Mouse (Mus musculus): Measurements from ENCODE around the gene Sall2. TPM values are rescaled to one million over a fixed set of nuclear protein-coding genes. Genes with fewer than 3 reads are reported as not detected.
"Not testable (repeated sequence)": the region's sequence is repeated elsewhere in the genome, so short reads cannot be mapped to it uniquely, and the experiment has no call there.

The Sall2 gene
- total and polyA plus RNA-seq, 3 experiments, result not detected

- TF ChIP-seq ZC3H11A (IDR thresholded peaks at IDR 0.05; ENCODE audit: low read depth, low read length), result no peak
- TF ChIP-seq MXI1 (IDR thresholded peaks at IDR 0.05; ENCODE audit: low read depth, low read length), result peak; percentile 74
- no peak for TF ChIP-seq ZMIZ1 (IDR thresholded peaks at IDR 0.05; ENCODE audit: low read depth, low read length)
- TF ChIP-seq MEF2A (IDR thresholded peaks at IDR 0.05; ENCODE audit: extremely low read depth, insufficient replicate concordance, low read depth, low read length, poor library complexity, severe bottlenecking), result no peak
- peak; percentile 89 for TF ChIP-seq ELF1 (IDR thresholded peaks at IDR 0.05; ENCODE audit: low read depth, low read length)
- TF ChIP-seq MAFK (IDR thresholded peaks at IDR 0.05; ENCODE audit: borderline replicate concordance, low read depth, low read length), result no peak
- TF ChIP-seq NELFE (IDR thresholded peaks at IDR 0.05; ENCODE audit: low read depth, low read length), result peak; percentile 90
- TF ChIP-seq E2F4 (IDR thresholded peaks at IDR 0.05; ENCODE audit: borderline replicate concordance, low read depth, low read length), result no peak
- TF ChIP-seq KAT2A (conservative IDR thresholded peaks at IDR 0.05; ENCODE audit: low read depth, low read length), result peak; percentile 69; the same call in 1 of the 2 replicates
Measured at GRCm38 (mm10) chr14:52304644-52305271, 23.8 kb downstream of the Sall2 start, which contains the start of gene Mettl3 (continued).

- DNase-seq (ENCODE audit: low read depth, low spot score); H3K9me3 ChIP-seq (replicated peaks; ENCODE audit: insufficient read depth, low read length); H3K27ac ChIP-seq (ENCODE audit: control insufficient read depth, low read depth, low read length); H3K27me3 ChIP-seq (ENCODE audit: control insufficient read depth in 1 of 2, insufficient read depth in 2 of 2, low read length in 2 of 2); H3K9ac ChIP-seq (ENCODE audit: control insufficient read depth, low read depth, low read length, poor library complexity, severe bottlenecking): not testable (repeated sequence)
- Histone ChIP-seq H3K36me3 (ENCODE audit: control insufficient read depth in 1 of 2, insufficient read depth in 2 of 2, low read length in 2 of 2) (peaks cover 10 to 24% of the 10 kb centered on the region in 2 experiments), H3K4me3 (ENCODE audit: control insufficient read depth in 1 of 2, insufficient read depth in 1 of 2, low read depth in 2 of 2, low read length in 2 of 2) (peak overlapping the region in 1 of 2 experiments; percentile 95; a peak in 2 of 4 replicates), H3K4me1 (ENCODE audit: control insufficient read depth in 1 of 2, insufficient read depth in 2 of 2, low read length in 2 of 2) (peaks cover 9 to 13% of the 10 kb centered on the region in 2 experiments), H3K79me2 (ENCODE audit: control insufficient read depth, insufficient read depth, low read length, poor library complexity) (peaks cover 14% of the 10 kb centered on the region)
- TF ChIP-seq CTCF (IDR thresholded peaks at IDR 0.05 in 2 of 3, conservative IDR thresholded peaks at IDR 0.05 in 1 of 3; ENCODE audit: control insufficient read depth in 1 of 3, insufficient read depth in 1 of 3, low read depth in 2 of 3, low read length in 3 of 3, poor library complexity in 1 of 3, severe bottlenecking in 1 of 3) (peak in 1 of 3 experiments; percentile 1; a peak in 1 of 6 replicates), MXI1 (IDR thresholded peaks at IDR 0.05; ENCODE audit: low read depth, low read length) (peak; percentile 27; the same call in 1 of the 2 replicates), TBP (IDR thresholded peaks at IDR 0.05; ENCODE audit: low read depth, low read length) (peak; percentile 93), ZNF384 (IDR thresholded peaks at IDR 0.05; ENCODE audit: low read depth, low read length) (0 out of 2 replicates have a peak, but pooled peaks have one; percentile 19)
Measured at GRCm38 (mm10) chr14:52303517-52303916, 25.0 kb downstream of the Sall2 start.

GRCm38 (mm10) chr14:52295558-52296264 lies 32.9 kb downstream of the Sall2 start:
- DNase-seq (ENCODE audit: low read depth, low spot score), result peak; percentile 61
- TF ChIP-seq RAD21 (IDR thresholded peaks at IDR 0.05; ENCODE audit: low read depth, low read length) (peak; percentile 23), CTCF (IDR thresholded peaks at IDR 0.05 in 2 of 3, conservative IDR thresholded peaks at IDR 0.05 in 1 of 3; ENCODE audit: control insufficient read depth in 1 of 3, insufficient read depth in 1 of 3, low read depth in 2 of 3, low read length in 3 of 3, poor library complexity in 1 of 3, severe bottlenecking in 1 of 3) (peak; percentile 9 to 62 (median 54); a peak in 4 of 6 replicates), NELFE (IDR thresholded peaks at IDR 0.05; ENCODE audit: low read depth, low read length) (no peak), MAFK (IDR thresholded peaks at IDR 0.05; ENCODE audit: borderline replicate concordance, low read depth, low read length) (no peak), SMC3 (IDR thresholded peaks at IDR 0.05; ENCODE audit: low read depth, low read length) (peak; percentile 55), JUND (IDR thresholded peaks at IDR 0.05; ENCODE audit: low read depth, low read length) (no peak)
- H3K36me3 ChIP-seq (ENCODE audit: control insufficient read depth in 1 of 2, insufficient read depth in 2 of 2, low read length in 2 of 2), result peaks cover 0 to 23% of the 10 kb centered on the region in 2 experiments; a peak in 2 of 4 replicates
- H3K9ac ChIP-seq (ENCODE audit: control insufficient read depth, low read depth, low read length, poor library complexity, severe bottlenecking), result no peak overlapping the region
- no peaks in the 10 kb centered on the region; the same call in 1 of the 2 replicates for H3K79me2 ChIP-seq (ENCODE audit: control insufficient read depth, insufficient read depth, low read length, poor library complexity)
- no peak overlapping the region for H3K4me3 ChIP-seq (ENCODE audit: control insufficient read depth in 1 of 2, insufficient read depth in 1 of 2, low read depth in 2 of 2, low read length in 2 of 2)
- no peak overlapping the region for H3K27ac ChIP-seq (ENCODE audit: control insufficient read depth, low read depth, low read length)
- H3K9me3 ChIP-seq (replicated peaks; ENCODE audit: insufficient read depth, low read length), result no peaks in the 10 kb centered on the region
- no peaks in the 10 kb centered on the region for H3K27me3 ChIP-seq (ENCODE audit: control insufficient read depth in 1 of 2, insufficient read depth in 2 of 2, low read length in 2 of 2)
- H3K4me1 ChIP-seq (ENCODE audit: control insufficient read depth in 1 of 2, insufficient read depth in 2 of 2, low read length in 2 of 2), result no peaks in the 10 kb centered on the region

Data from MEL (cell line).